Mouse (Mus musculus): Measurements from ENCODE around the gene Gys1. TPM values are rescaled to one million over a fixed set of nuclear protein-coding genes. Genes with fewer than 3 reads are reported as not detected.

Gene Gys1
- polyA plus RNA-seq, 1 experiment, result 24.8 TPM

GRCm38 (mm10) chr7:45403532-45404261, 30.9 kb upstream of the Gys1 start:
- H3K27me3 ChIP-seq (ENCODE audit: control insufficient read depth, insufficient read depth, low read length), result peaks cover 6% of the 10 kb centered on the region; the same call in 1 of the 2 replicates
- DNase-seq, result peak; percentile 38 to 45
- no peak overlapping the region for H3K27ac ChIP-seq (ENCODE audit: insufficient read depth, low read length)
- no peaks in the 10 kb centered on the region; the same call in 1 of the 2 replicates for H3K4me1 ChIP-seq (ENCODE audit: control insufficient read depth, insufficient read depth, low read length)
- 41% methylated on average over 6 of the region's 6 CpGs for WGBS
- no peak overlapping the region for H3K4me3 ChIP-seq (replicated peaks; ENCODE audit: insufficient read depth, low read depth, low read length)
- no peak for TF ChIP-seq POLR2A (IDR thresholded peaks at IDR 0.05; ENCODE audit: borderline replicate concordance, insufficient read depth, low read length)
- peak; percentile 33; the same call in 1 of the 2 replicates for TF ChIP-seq CTCF (IDR thresholded peaks at IDR 0.05; ENCODE audit: borderline replicate concordance, insufficient read depth, low read depth, low read length)

DNA sequence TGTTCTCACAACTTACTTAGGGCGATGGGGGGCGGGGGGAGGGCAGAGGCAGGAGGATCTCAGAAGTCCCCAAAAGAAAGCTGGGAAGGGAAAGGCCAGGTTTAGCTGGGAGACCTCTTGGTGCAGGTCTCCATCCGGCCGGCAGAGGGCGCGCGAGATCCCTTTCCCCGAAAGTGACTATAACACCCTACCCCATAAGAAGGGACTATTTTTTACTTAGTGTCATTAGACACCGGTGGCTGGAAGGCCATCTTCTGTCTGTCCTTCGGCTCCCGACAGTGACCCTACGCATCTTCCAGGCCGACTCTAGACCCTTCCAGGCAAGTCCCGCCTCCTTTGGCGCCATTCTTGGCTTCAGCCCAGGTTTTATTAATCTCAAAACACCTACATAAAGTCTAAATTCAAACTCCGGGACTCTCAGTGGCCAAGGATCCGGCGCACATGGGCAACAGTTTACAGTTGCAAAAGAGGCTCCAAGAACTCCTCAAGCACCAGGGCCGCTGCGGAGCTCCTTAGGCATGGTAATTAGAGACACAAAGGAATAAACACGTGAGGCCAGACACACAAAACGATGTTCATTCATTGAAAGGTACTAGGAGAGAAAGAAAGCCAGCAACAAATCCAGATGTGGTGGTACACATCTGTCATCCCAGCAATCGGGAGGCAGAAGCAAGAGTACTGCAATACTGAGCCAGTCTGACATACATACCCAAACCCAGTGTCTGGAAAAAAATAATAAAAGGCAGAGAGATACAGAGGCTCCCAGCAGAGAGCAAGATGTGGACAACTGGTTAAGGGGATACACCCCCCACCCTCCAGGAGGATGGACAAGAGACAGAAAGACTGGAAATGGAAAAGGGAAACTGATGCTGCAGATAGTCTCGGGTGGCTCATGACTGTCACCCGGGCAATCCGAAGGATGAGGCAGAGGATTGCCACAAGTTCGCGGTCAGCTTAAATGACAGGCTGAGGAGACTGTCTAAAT, 29.3 kb upstream of the Gys1 start, which contains the start of gene Kcna7:
Gene Kcna7 (plus strand): TSS at position 563 of the 985 bp plus-strand sequence.
- 10% methylated on average over 28 of the region's 28 CpGs for WGBS
- Histone ChIP-seq H3K4me3 (replicated peaks; ENCODE audit: insufficient read depth, low read depth, low read length) (peak within 1 kb of the TSS; percentile 42), H3K4me1 (ENCODE audit: control insufficient read depth, insufficient read depth, low read length) (no peaks in the 10 kb centered on the region; the same call in 1 of the 2 replicates), H3K27me3 (ENCODE audit: control insufficient read depth, insufficient read depth, low read length) (peaks cover 6% of the 10 kb centered on the region; the same call in 1 of the 2 replicates), H3K27ac (ENCODE audit: insufficient read depth, low read length) (no peak within 1 kb of the TSS)
- TF ChIP-seq POLR2A (IDR thresholded peaks at IDR 0.05; ENCODE audit: borderline replicate concordance, insufficient read depth, low read length) (no peak), CTCF (IDR thresholded peaks at IDR 0.05; ENCODE audit: borderline replicate concordance, insufficient read depth, low read depth, low read length) (peak; percentile 80)
- peak; percentile 57 to 79 for DNase-seq

DNA sequence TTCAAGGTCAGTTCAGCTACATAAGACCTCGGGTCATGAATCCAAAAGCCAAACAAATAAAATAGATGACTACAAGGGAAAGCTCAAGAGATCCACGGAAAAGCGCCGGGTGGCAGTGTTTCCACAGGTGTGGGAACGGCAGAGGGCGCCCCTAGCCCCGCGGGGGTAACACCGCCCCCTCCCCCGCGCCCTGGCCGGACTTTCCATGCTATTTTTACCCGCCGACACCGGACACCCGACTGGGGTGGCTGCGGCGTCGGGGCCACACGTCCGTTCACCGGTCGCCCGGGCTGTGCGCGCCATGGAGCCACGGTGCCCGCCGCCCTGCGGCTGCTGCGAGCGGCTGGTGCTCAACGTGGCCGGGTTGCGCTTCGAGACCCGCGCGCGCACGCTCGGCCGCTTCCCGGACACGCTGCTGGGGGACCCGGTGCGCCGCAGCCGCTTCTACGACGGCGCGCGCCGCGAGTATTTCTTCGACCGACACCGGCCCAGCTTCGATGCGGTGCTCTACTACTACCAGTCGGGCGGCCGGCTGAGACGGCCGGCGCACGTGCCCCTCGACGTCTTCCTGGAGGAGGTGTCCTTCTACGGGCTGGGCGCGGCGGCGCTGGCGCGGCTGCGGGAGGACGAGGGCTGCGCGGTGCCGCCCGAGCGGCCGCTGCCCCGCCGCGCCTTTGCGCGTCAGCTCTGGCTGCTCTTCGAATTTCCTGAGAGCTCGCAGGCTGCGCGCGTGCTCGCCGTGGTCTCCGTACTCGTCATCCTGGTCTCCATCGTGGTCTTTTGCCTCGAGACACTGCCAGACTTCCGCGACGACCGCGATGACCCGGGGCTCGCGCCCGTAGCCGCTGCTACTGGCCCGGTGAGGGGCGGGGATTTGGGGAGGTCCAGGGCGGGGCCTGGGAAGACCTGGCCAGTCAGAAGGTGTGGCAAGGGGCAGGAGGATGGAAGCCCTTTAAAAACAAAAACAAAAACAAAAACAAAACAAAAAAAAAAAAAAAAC, 28.2 kb upstream of the Gys1 start:
- H3K4me1 ChIP-seq (ENCODE audit: control insufficient read depth, insufficient read depth, low read length), result no peaks in the 10 kb centered on the region; the same call in 1 of the 2 replicates
- no peak for TF ChIP-seq POLR2A (IDR thresholded peaks at IDR 0.05; ENCODE audit: borderline replicate concordance, insufficient read depth, low read length)
- no peak for TF ChIP-seq CTCF (IDR thresholded peaks at IDR 0.05; ENCODE audit: borderline replicate concordance, insufficient read depth, low read depth, low read length)
- H3K27me3 ChIP-seq (ENCODE audit: control insufficient read depth, insufficient read depth, low read length), result peaks cover 6% of the 10 kb centered on the region; the same call in 1 of the 2 replicates
- H3K4me3 ChIP-seq (replicated peaks; ENCODE audit: insufficient read depth, low read depth, low read length), result peak overlapping the region; percentile 44
- WGBS, result 2% methylated on average over 113 of the region's 114 CpGs
- H3K27ac ChIP-seq (ENCODE audit: insufficient read depth, low read length), result no peak overlapping the region
- DNase-seq, result no peak

DNA sequence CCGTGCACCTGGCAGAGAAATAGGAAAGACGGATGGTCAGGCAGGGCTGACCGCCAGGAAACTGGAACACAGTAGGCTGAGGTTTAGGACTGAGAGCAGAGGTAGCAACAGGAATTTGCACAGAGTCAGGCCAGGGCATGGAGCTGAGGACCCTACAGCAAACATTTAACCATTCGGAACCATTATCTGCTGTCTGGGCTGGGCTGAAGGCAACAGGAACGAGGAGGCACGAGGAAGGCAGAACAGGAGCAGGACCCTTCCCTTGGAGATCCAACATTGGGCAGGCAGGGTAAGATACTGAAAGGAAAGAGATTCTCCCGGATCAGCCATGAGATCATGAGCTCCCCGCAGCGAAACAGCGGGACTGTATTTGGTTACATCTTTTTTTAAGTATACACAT, 26.8 kb upstream of the Gys1 start:
- Histone ChIP-seq H3K4me1 (ENCODE audit: control insufficient read depth, insufficient read depth, low read length) (no peaks in the 10 kb centered on the region; the same call in 1 of the 2 replicates), H3K4me3 (replicated peaks; ENCODE audit: insufficient read depth, low read depth, low read length) (no peak overlapping the region), H3K27ac (ENCODE audit: insufficient read depth, low read length) (no peak overlapping the region), H3K27me3 (ENCODE audit: control insufficient read depth, insufficient read depth, low read length) (peaks cover 6% of the 10 kb centered on the region; the same call in 1 of the 2 replicates)
- DNase-seq, result no peak
- TF ChIP-seq POLR2A (IDR thresholded peaks at IDR 0.05; ENCODE audit: borderline replicate concordance, insufficient read depth, low read length) (no peak), CTCF (IDR thresholded peaks at IDR 0.05; ENCODE audit: borderline replicate concordance, insufficient read depth, low read depth, low read length) (no peak)
- WGBS, result 62% methylated on average over 10 of the region's 10 CpGs

GRCm38 (mm10) chr7:45408351-45408750, 26.3 kb upstream of the Gys1 start:
- Histone ChIP-seq H3K27me3 (ENCODE audit: control insufficient read depth, insufficient read depth, low read length) (peaks cover 6% of the 10 kb centered on the region; the same call in 1 of the 2 replicates), H3K4me3 (replicated peaks; ENCODE audit: insufficient read depth, low read depth, low read length) (no peak overlapping the region), H3K27ac (ENCODE audit: insufficient read depth, low read length) (no peak overlapping the region), H3K4me1 (ENCODE audit: control insufficient read depth, insufficient read depth, low read length) (no peaks in the 10 kb centered on the region; the same call in 1 of the 2 replicates)
- WGBS, result 71% methylated on average over 7 of the region's 7 CpGs
- TF ChIP-seq CTCF (IDR thresholded peaks at IDR 0.05; ENCODE audit: borderline replicate concordance, insufficient read depth, low read depth, low read length), result no peak
- TF ChIP-seq POLR2A (IDR thresholded peaks at IDR 0.05; ENCODE audit: borderline replicate concordance, insufficient read depth, low read length), result no peak
- DNase-seq, result no peak

DNA sequence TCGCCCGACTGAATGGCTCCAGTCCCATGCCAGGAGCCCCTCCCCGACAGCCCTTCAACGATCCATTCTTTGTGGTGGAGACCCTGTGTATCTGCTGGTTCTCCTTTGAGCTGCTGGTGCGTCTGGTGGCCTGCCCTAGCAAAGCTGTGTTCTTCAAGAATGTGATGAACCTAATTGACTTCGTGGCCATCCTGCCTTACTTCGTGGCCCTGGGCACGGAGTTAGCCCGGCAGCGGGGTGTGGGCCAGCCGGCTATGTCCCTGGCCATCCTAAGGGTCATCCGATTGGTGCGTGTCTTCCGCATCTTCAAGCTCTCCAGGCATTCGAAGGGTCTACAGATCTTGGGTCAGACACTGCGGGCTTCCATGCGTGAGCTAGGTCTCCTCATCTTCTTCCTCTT, 25.7 kb upstream of the Gys1 start:
- Histone ChIP-seq H3K4me3 (replicated peaks; ENCODE audit: insufficient read depth, low read depth, low read length) (no peak overlapping the region), H3K4me1 (ENCODE audit: control insufficient read depth, insufficient read depth, low read length) (no peaks in the 10 kb centered on the region; the same call in 1 of the 2 replicates), H3K27me3 (ENCODE audit: control insufficient read depth, insufficient read depth, low read length) (peaks cover 6% of the 10 kb centered on the region; the same call in 1 of the 2 replicates), H3K27ac (ENCODE audit: insufficient read depth, low read length) (no peak overlapping the region)
- no peak for DNase-seq
- WGBS, result 86% methylated on average over 17 of the region's 17 CpGs
- no peak for TF ChIP-seq POLR2A (IDR thresholded peaks at IDR 0.05; ENCODE audit: borderline replicate concordance, insufficient read depth, low read length)
- no peak for TF ChIP-seq CTCF (IDR thresholded peaks at IDR 0.05; ENCODE audit: borderline replicate concordance, insufficient read depth, low read depth, low read length)
